Mouse (Mus musculus): ENCODE measurements at regions not wholly inside any gene's neighbourhood (a gene's known extent, or its start where the extent isn't known, plus 50 kb on each side); places are given as distances from the start of the nearest gene placed in this dataset.

DNA sequence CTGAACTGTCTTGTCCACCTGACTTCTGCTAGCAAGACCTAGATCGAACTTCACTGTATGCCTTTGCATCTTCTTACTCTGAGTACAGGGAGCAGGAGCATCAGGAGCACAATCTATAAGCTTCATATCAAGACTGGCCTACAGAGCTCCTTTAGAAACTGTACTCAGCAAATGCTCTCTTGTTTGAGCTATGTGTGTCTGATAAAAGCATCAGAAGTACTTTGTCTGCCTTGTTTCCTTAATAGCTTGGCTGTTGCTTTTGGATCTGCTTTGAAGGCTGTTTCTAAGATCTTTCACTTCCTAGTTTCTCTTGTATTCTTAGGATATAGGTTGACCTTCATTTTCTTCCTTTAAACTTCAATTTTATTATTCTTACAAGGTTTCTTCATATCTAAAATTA is 175.3 kb upstream of the Cypt12 start:
- no peaks in the 10 kb centered on the region for H3K9me3 ChIP-seq (ENCODE audit: control insufficient read depth, low read length)
- H3K36me3 ChIP-seq (ENCODE audit: control insufficient read depth, insufficient read depth, low read length): no peaks in the 10 kb centered on the region
- H3K4me3 ChIP-seq (ENCODE audit: low read length): no peak overlapping the region
- H3K4me2 ChIP-seq (ENCODE audit: low read depth, low read length): no peak overlapping the region
- no peaks in the 10 kb centered on the region for H3K4me1 ChIP-seq (ENCODE audit: control insufficient read depth, insufficient read depth, low read length)
- no peaks in the 10 kb centered on the region for H3K27me3 ChIP-seq (replicated peaks; ENCODE audit: control insufficient read depth, insufficient read depth, low read length)
- H3K27ac ChIP-seq (ENCODE audit: low read length): no peak overlapping the region
- H3K9ac ChIP-seq (ENCODE audit: low read depth, low read length): no peak overlapping the region
- WGBS: 81% methylated on average over 1 of the region's 1 CpGs
- ATAC-seq: no peak

DNA sequence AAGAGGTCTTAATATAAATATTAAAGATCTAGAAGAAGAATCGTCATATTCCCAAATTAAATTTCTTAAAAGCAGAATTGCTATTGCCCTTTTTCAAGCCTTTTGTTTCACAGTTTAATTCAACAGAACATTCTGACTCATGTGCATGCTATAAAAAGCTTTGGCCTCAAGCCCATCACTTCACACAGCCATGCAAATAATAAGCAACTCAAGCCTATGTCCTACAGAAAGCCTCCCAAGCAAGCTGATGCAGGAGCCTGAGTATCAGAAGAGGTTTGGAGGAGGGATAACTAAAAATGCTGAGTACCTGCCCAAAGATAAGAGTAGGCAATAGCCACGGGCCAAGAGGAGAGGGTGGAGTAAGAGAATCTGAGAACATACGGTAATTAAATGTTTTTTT is 169.1 kb upstream of the Cypt12 start:
- Histone ChIP-seq H3K4me1 (ENCODE audit: control insufficient read depth, insufficient read depth, low read length) (no peaks in the 10 kb centered on the region), H3K27me3 (replicated peaks; ENCODE audit: control insufficient read depth, insufficient read depth, low read length) (no peaks in the 10 kb centered on the region), H3K27ac (ENCODE audit: low read length) (no peak overlapping the region), H3K9ac (ENCODE audit: low read depth, low read length) (no peak overlapping the region), H3K4me3 (ENCODE audit: low read length) (no peak overlapping the region), H3K9me3 (ENCODE audit: control insufficient read depth, low read length) (no peaks in the 10 kb centered on the region), H3K4me2 (ENCODE audit: low read depth, low read length) (no peak overlapping the region), H3K36me3 (ENCODE audit: control insufficient read depth, insufficient read depth, low read length) (no peaks in the 10 kb centered on the region)
- no peak for ATAC-seq
- 68% methylated on average over 3 of the region's 3 CpGs for WGBS

DNA sequence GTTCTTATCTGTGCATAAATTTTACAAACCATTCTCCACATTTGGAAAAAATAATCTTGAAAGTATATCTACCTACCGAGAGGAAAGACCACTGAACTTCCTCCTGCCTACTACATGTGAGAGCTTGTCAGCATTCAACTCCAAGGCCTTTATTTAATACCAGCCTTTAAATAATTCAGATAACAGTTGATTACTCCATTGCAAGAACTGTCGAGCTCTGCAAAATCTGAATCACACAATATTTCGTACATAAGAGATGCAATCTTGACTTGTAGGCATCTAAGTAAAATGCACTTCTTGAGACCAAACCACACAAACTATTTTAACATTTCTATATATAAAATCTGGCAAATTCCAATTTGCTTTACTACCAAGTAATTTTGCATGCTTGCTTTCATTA is 164.1 kb upstream of the Cypt12 start:
- WGBS: 68% methylated on average over 3 of the region's 3 CpGs
- H3K4me1 ChIP-seq (ENCODE audit: control insufficient read depth, insufficient read depth, low read length): peaks cover 5% of the 10 kb centered on the region
- no peak for ATAC-seq
- H3K4me2 ChIP-seq (ENCODE audit: low read depth, low read length): no peak overlapping the region
- no peaks in the 10 kb centered on the region for H3K36me3 ChIP-seq (ENCODE audit: control insufficient read depth, insufficient read depth, low read length)
- H3K4me3 ChIP-seq (ENCODE audit: low read length): no peak overlapping the region
- no peak overlapping the region for H3K27ac ChIP-seq (ENCODE audit: low read length)
- no peak overlapping the region for H3K9ac ChIP-seq (ENCODE audit: low read depth, low read length)
- H3K27me3 ChIP-seq (replicated peaks; ENCODE audit: control insufficient read depth, insufficient read depth, low read length): peaks cover 38% of the 10 kb centered on the region
- H3K9me3 ChIP-seq (ENCODE audit: control insufficient read depth, low read length): no peaks in the 10 kb centered on the region

DNA sequence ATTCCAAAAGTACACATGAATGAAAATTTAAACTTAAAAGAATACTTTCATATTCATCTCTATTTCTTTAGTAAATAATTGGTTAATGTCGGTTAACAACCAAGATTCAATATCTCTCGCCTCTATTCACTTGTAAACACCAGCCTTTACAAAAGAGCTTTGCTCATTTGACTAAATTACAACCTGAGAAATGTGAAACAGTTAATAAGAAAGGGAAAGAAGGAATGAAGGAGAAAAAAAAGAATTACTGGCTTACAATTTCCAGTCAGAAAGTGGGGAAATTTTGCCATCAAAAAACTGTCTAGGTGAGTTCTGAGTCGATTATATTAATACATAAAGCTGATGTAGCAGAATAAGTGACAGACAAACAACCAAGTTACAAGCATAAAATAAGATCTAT is 163.6 kb upstream of the Cypt12 start:
- H3K27me3 ChIP-seq (replicated peaks; ENCODE audit: control insufficient read depth, insufficient read depth, low read length): peaks cover 41% of the 10 kb centered on the region
- no peak overlapping the region for H3K4me3 ChIP-seq (ENCODE audit: low read length)
- H3K4me2 ChIP-seq (ENCODE audit: low read depth, low read length): no peak overlapping the region
- H3K27ac ChIP-seq (ENCODE audit: low read length): no peak overlapping the region
- H3K36me3 ChIP-seq (ENCODE audit: control insufficient read depth, insufficient read depth, low read length): no peaks in the 10 kb centered on the region
- no peak overlapping the region for H3K9ac ChIP-seq (ENCODE audit: low read depth, low read length)
- H3K4me1 ChIP-seq (ENCODE audit: control insufficient read depth, insufficient read depth, low read length): peaks cover 5% of the 10 kb centered on the region
- 45% methylated on average over 3 of the region's 3 CpGs for WGBS
- no peak for ATAC-seq
- no peaks in the 10 kb centered on the region for H3K9me3 ChIP-seq (ENCODE audit: control insufficient read depth, low read length)

DNA sequence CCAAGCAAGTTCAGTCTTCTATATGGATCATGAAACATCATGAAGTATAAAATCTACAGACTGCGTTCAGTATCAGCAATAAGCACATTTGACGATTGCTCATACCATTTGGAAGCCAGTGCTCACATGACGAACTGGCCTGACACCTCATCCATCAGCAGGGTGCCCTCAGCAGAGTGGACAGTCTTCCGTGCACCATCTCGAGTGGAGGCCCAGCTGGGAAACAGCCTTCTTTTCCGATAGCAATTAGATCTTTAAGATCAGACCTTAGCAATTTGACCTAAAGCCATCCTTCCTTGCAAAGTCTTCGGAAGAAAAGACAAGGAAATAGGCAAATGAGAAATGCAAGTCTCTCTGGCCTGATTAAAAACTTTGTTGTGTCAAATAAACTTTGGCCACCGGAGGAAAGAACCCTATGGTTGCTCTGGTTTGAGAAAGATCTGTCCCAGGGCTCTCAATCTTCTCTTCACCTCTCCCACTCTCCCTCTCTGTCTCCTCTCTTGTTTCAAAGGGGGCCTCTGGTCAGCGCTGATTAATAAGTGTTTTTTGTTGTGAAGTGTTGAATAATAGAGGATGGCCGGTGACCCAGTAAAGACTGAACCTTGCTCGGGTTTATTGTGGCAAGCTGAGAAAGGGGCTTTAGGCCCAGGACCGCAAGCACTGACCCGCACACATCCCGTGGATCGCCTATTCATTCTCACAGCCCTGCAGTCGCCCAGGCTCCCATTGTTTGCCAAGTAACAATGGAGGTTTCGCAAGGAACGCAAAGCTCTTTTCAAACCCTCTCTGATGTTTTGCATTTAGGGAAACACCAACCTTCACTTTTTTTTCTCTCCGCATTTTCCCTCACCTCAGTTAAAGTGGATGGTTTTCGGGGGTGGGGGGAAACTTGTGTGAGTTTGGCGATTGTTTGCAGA is 162.8 kb upstream of the Cypt12 start:
- ATAC-seq: no peak
- H3K4me2 ChIP-seq (ENCODE audit: low read depth, low read length): peak overlapping the region; percentile 85
- no peak overlapping the region for H3K9ac ChIP-seq (ENCODE audit: low read depth, low read length)
- peaks cover 5% of the 10 kb centered on the region for H3K4me1 ChIP-seq (ENCODE audit: control insufficient read depth, insufficient read depth, low read length)
- peaks cover 45% of the 10 kb centered on the region for H3K27me3 ChIP-seq (replicated peaks; ENCODE audit: control insufficient read depth, insufficient read depth, low read length)
- H3K27ac ChIP-seq (ENCODE audit: low read length): no peak overlapping the region
- H3K9me3 ChIP-seq (ENCODE audit: control insufficient read depth, low read length): no peaks in the 10 kb centered on the region
- H3K36me3 ChIP-seq (ENCODE audit: control insufficient read depth, insufficient read depth, low read length): no peaks in the 10 kb centered on the region
- WGBS: 17% methylated on average over 21 of the region's 21 CpGs
- peak overlapping the region; percentile 53 for H3K4me3 ChIP-seq (ENCODE audit: low read length)

DNA sequence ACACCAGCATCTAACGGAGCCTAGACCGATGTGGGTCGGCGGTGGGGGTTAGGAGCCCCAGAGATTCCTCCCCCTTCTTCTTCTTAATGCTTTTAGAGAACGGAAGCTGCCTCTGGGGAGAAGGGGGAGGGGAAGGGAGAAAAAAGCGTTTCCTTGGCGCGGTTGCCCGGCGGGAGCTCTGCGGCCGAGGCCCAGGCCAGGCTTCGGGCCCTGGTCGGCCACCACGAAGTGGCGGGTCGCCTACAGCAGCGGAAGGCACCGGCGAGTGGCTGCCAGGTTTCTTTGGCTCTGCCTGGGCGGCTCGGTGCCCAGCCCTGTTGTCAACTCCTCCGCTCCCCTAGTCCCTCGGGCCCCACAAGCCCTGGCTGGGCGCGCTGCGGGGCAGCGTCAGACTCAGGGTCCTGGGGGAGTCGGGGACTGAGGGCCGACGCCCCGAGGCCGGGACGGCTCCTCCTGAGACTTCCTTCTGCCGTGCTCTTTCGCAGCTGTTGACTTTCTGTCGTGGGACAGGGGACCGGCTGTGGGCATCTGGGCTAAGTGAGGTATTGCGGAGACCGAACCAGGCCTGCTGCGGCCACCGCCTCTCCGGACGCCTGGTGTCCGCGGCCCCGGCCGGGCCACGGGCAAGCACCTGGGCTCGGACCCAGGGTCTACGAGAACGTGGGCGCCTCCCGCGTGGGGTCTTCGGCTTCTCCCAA is 162.0 kb upstream of the Cypt12 start:
- ATAC-seq: peak; percentile 54
- H3K4me2 ChIP-seq (ENCODE audit: low read depth, low read length): peak overlapping the region; percentile 85
- H3K27me3 ChIP-seq (replicated peaks; ENCODE audit: control insufficient read depth, insufficient read depth, low read length): peaks cover 51% of the 10 kb centered on the region
- no peaks in the 10 kb centered on the region for H3K36me3 ChIP-seq (ENCODE audit: control insufficient read depth, insufficient read depth, low read length)
- no peak overlapping the region for H3K27ac ChIP-seq (ENCODE audit: low read length)
- no peaks in the 10 kb centered on the region for H3K9me3 ChIP-seq (ENCODE audit: control insufficient read depth, low read length)
- H3K4me1 ChIP-seq (ENCODE audit: control insufficient read depth, insufficient read depth, low read length): peaks cover 5% of the 10 kb centered on the region
- H3K4me3 ChIP-seq (ENCODE audit: low read length): peak overlapping the region; percentile 53
- 1% methylated on average over 55 of the region's 56 CpGs for WGBS
- peak overlapping the region; percentile 45; the same call in 1 of the 2 replicates for H3K9ac ChIP-seq (ENCODE audit: low read depth, low read length)

DNA sequence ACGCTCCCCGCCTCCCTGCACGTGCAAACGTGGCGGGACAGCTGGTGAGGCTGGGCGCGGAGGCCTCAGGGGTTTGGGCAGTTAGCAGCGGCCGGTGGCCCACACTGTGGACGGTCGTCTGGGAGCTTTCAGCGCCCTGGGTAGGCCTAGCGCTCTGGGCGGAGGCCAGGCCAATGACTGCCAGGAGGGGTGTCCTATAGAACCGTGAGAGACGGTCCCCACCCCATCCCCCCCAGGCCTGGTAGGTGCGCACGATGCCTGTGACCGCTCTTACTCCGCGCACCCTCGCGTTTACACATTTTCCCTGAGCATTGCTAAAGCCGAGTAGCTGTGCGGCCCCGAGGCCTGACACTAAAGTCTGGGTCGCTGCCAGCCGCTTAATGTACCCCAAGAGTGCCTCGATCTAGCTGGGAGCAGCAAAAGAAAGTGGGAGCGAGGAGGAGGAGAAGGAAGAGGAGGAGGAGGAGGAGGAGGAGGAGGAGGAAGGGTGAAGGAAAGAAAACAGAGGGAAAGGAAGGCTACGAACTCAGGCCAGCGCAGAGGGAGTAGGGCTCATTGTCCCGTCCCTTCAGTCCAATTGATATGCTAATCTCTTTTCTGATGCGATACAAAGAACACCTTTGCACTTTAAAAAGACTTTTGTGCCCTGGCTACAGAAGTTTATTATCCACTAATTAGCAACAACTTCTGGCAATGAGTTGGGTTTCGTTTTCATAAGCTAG is 161.3 kb upstream of the Cypt12 start:
- peaks cover 57% of the 10 kb centered on the region for H3K27me3 ChIP-seq (replicated peaks; ENCODE audit: control insufficient read depth, insufficient read depth, low read length)
- ATAC-seq: peak; percentile 74
- no peaks in the 10 kb centered on the region for H3K9me3 ChIP-seq (ENCODE audit: control insufficient read depth, low read length)
- 4% methylated on average over 35 of the region's 35 CpGs for WGBS
- H3K27ac ChIP-seq (ENCODE audit: low read length): no peak overlapping the region
- peak overlapping the region; percentile 45; the same call in 1 of the 2 replicates for H3K9ac ChIP-seq (ENCODE audit: low read depth, low read length)
- H3K4me2 ChIP-seq (ENCODE audit: low read depth, low read length): peak overlapping the region; percentile 85
- no peaks in the 10 kb centered on the region for H3K36me3 ChIP-seq (ENCODE audit: control insufficient read depth, insufficient read depth, low read length)
- peak overlapping the region; percentile 53 for H3K4me3 ChIP-seq (ENCODE audit: low read length)
- peaks cover 5% of the 10 kb centered on the region for H3K4me1 ChIP-seq (ENCODE audit: control insufficient read depth, insufficient read depth, low read length)

DNA sequence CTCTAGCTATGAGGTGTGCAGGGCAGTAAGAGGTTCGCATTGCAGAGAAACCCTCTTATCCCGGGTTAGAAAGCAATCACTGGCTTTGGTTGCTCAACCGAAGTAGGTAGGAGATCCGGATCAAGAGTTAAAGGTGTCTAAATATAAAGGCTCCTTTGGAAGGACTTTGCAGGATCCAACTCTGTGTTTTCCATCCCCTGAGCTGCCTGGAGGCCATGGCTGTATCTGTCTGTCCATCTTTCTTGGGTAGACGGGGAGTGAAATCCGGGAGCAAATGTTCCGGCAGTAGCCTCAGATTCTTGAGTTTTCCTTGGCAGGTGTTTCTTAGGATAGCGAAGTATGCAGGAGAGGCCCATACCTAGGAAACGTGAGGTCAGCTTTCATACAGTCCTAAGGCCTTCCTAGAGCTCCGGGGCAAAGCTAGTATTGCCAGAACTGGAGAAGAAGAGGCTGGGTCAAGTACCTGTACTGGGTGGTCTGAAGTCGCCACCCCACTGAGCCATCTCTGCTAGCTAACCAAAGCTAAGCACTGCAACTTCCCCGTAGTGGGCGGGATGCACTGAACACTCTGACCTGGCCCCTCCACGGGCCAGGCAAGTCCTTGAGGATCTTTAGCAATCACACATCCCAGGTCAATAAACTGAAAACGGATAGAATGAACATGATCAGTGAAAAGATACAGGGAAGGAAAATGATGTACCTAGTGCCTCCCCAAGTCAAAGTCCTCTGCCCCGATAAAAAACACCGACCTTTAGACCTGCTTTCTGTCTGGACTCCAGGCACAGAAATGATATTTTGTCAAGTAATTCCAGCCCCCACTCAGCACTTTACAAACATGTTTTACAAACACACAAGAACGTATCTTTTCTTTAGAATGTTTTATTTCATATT is 160.5 kb upstream of the Cypt12 start:
- Histone ChIP-seq H3K9ac (ENCODE audit: low read depth, low read length) (no peak overlapping the region), H3K36me3 (ENCODE audit: control insufficient read depth, insufficient read depth, low read length) (no peaks in the 10 kb centered on the region), H3K27ac (ENCODE audit: low read length) (no peak overlapping the region), H3K27me3 (replicated peaks; ENCODE audit: control insufficient read depth, insufficient read depth, low read length) (peaks cover 59% of the 10 kb centered on the region), H3K4me2 (ENCODE audit: low read depth, low read length) (peak overlapping the region; percentile 85; the same call in 1 of the 2 replicates), H3K4me3 (ENCODE audit: low read length) (no peak overlapping the region), H3K4me1 (ENCODE audit: control insufficient read depth, insufficient read depth, low read length) (peaks cover 5% of the 10 kb centered on the region), H3K9me3 (ENCODE audit: control insufficient read depth, low read length) (no peaks in the 10 kb centered on the region)
- 14% methylated on average over 18 of the region's 18 CpGs for WGBS
- ATAC-seq: peak; percentile 22; the same call in 1 of the 2 replicates

Data from intestine, embryonic 16.5 days (tissue).